Mouse (Mus musculus) CH12.LX (cell line): ENCODE data around the gene Emc10. TPM values are rescaled to one million over a fixed set of nuclear protein-coding genes. Genes with fewer than 3 reads are reported as not detected.

Experiments
- DNase-seq: peaks from one replicate; pipeline ENCODE4 v3.0.0-alpha.2; 2013; ENCODE audit errors: extremely low read depth
- H3K27ac ChIP-seq: 2 replicates; pipeline ENCODE4 v1.5.1; 2012; ENCODE audit warnings: low read depth, mild to moderate bottlenecking, control low read depth, moderate library complexity; ENCODE audit not compliant: insufficient read depth
- H3K27me3 ChIP-seq: replicated peaks from 2 replicates; pipeline ENCODE3; 2012; ENCODE audit warnings: inconsistent platforms
- H3K36me3 ChIP-seq, 2 experiments: replicated peaks in 1 of 2; 2 replicates each; pipeline versions ENCODE3 to v1.6.1; 2012; ENCODE audit warnings: inconsistent platforms in 1 of 2, low read length in 1 of 2, mild to moderate bottlenecking in 1 of 2, mixed read lengths in 1 of 2, moderate library complexity in 1 of 2; ENCODE audit not compliant: control insufficient read depth in 1 of 2, insufficient read depth in 1 of 2
- H3K4me1 ChIP-seq, 2 experiments: 2 replicates each; pipeline ENCODE4 v1.6.1; 2012; ENCODE audit warnings: inconsistent platforms in 1 of 2, moderate library complexity in 1 of 2; ENCODE audit not compliant: insufficient read depth in 2 of 2, control insufficient read depth in 1 of 2
- H3K4me2 ChIP-seq: 2 replicates; pipeline ENCODE4 v1.6.1; 2012; ENCODE audit warnings: low read depth, mild to moderate bottlenecking, control low read depth; ENCODE audit not compliant: poor library complexity, insufficient read depth, severe bottlenecking
- H3K4me3 ChIP-seq, 3 experiments: fragments of 150-350 bp in 1 of 3; sonication (generic) in 1 of 3; replicated peaks in 1 of 3; 2 replicates each; pipeline versions ENCODE3 to v1.5.1; 2011 to 2012; ENCODE audit warnings: low read depth in 2 of 3, low read length in 2 of 3, mild to moderate bottlenecking in 2 of 3, moderate library complexity in 2 of 3, control low read depth in 1 of 3, improper control_type of control experiment in 1 of 3, inconsistent platforms in 1 of 3, mixed read lengths in 1 of 3; ENCODE audit not compliant: poor library complexity in 1 of 3
- H3K79me2 ChIP-seq: replicated peaks from 2 replicates; pipeline ENCODE4 v1.6.1; 2012; ENCODE audit warnings: mild to moderate bottlenecking, moderate library complexity; ENCODE audit not compliant: control insufficient read depth, poor library complexity, insufficient read depth, severe bottlenecking; ENCODE audit errors: extremely low read depth
- H3K9ac ChIP-seq: 2 replicates; pipeline ENCODE4 v1.6.1; 2012; ENCODE audit warnings: low read depth, mild to moderate bottlenecking, control low read depth, moderate library complexity; ENCODE audit not compliant: insufficient read depth
- H3K9me3 ChIP-seq: replicated peaks from 2 replicates; pipeline ENCODE3; 2012; ENCODE audit warnings: low read length, inconsistent platforms, mixed read lengths
- BHLHE40 ChIP-seq: IDR thresholded peaks from 2 replicates; pipeline ENCODE4 v1.6.1; 2011; ENCODE audit warnings: mild to moderate bottlenecking, low read depth, low read length, improper control_type of control experiment
- CHD1 ChIP-seq: IDR thresholded peaks from 2 replicates; pipeline ENCODE4 v1.6.1; 2012; ENCODE audit warnings: low read depth, low read length, improper control_type of control experiment, inconsistent platforms
- CHD2 ChIP-seq: IDR thresholded peaks from 2 replicates; pipeline ENCODE4 v1.6.1; 2011; ENCODE audit warnings: low read length, improper control_type of control experiment
- CTCF ChIP-seq, 2 experiments: IDR thresholded peaks in 1 of 2; conservative IDR thresholded peaks in 1 of 2; 2 replicates each; pipeline ENCODE4 v1.5.1; 2011 to 2012; ENCODE audit warnings: low read depth in 2 of 2, low read length in 2 of 2, improper control_type of control experiment in 1 of 2, inconsistent platforms in 1 of 2, mild to moderate bottlenecking in 1 of 2, moderate library complexity in 1 of 2
- ELF1 ChIP-seq: IDR thresholded peaks from 2 replicates; pipeline ENCODE4 v1.6.1; 2014; ENCODE audit warnings: low read depth, mild to moderate bottlenecking, inconsistent platforms, low read length, improper control_type of control experiment
- JUN ChIP-seq: IDR thresholded peaks from 2 replicates; pipeline ENCODE4 v1.6.1; 2011; ENCODE audit warnings: low read depth, mild to moderate bottlenecking, low read length, improper control_type of control experiment, moderate library complexity; ENCODE audit not compliant: insufficient read depth
- MAFK ChIP-seq: IDR thresholded peaks from 2 replicates; pipeline ENCODE4 v1.6.1; 2011; ENCODE audit warnings: low read length, improper control_type of control experiment; ENCODE audit not compliant: insufficient replicate concordance
- MEF2A ChIP-seq: IDR thresholded peaks from 2 replicates; pipeline ENCODE4 v1.6.1; 2014; ENCODE audit warnings: low read depth, mild to moderate bottlenecking, inconsistent platforms, low read length, improper control_type of control experiment, borderline replicate concordance
- NRF1 ChIP-seq: IDR thresholded peaks from 2 replicates; pipeline ENCODE4 v1.6.1; 2014; ENCODE audit warnings: low read depth, mild to moderate bottlenecking, inconsistent platforms, low read length, improper control_type of control experiment, moderate library complexity
- POLR2AphosphoS2 ChIP-seq: IDR thresholded peaks from 2 replicates; pipeline ENCODE4 v1.6.1; 2011; ENCODE audit warnings: low read depth, low read length, improper control_type of control experiment
- RAD21 ChIP-seq: IDR thresholded peaks from 2 replicates; pipeline ENCODE4 v1.6.1; 2011; ENCODE audit warnings: low read depth, mild to moderate bottlenecking, low read length, improper control_type of control experiment, moderate library complexity
- SIN3A ChIP-seq: IDR thresholded peaks from 2 replicates; pipeline ENCODE4 v1.6.1; 2012; ENCODE audit warnings: low read length, improper control_type of control experiment, inconsistent platforms
- UBTF ChIP-seq: IDR thresholded peaks from 2 replicates; pipeline ENCODE4 v1.6.1; 2012; ENCODE audit warnings: low read depth, mild to moderate bottlenecking, inconsistent platforms, low read length, improper control_type of control experiment, moderate library complexity
- USF1 ChIP-seq: IDR thresholded peaks from 2 replicates; pipeline ENCODE4 v1.6.1; 2014; ENCODE audit warnings: low read depth, mild to moderate bottlenecking, inconsistent platforms, low read length, improper control_type of control experiment
- ZKSCAN1 ChIP-seq: IDR thresholded peaks from 2 replicates; pipeline ENCODE4 v1.6.1; 2012; ENCODE audit warnings: low read depth, inconsistent platforms, low read length, improper control_type of control experiment, borderline replicate concordance
- dilution Hi-C: fragments of 300-500 bp; cut with MboI; formaldehyde crosslinking; loops from 2 replicates; pipeline ENCODE4 v1.14.3; 2020; ENCODE audit warnings: low sequenced_read_pairs; ENCODE audit not compliant: extremely low pct_unique_long_range_greater_than_20kb, extremely low pct_ligation_motif_present
- in situ Hi-C: fragments of 300-500 bp; cut with MboI; formaldehyde crosslinking; loops from 3 replicates; pipeline ENCODE4 v1.14.3; 2019; ENCODE audit warnings: low sequenced_read_pairs, low pct_ligation_motif_present, low pct_unique_long_range_greater_than_20kb, mixed read lengths
- polyA plus RNA-seq: library from polyadenylated mRNA; unstranded; fragments of >175 nt; gene quantifications from 2 replicates; pipeline ENCODE4 v1.2.1, GENCODE M21; 2012; ENCODE audit warnings: low read depth; ENCODE audit not compliant: insufficient read length
- total RNA-seq, 2 experiments: library from RNA; depleted of rRNA; stranded (reverse); fragments of 300-350 nt in 1 of 2; fragments of >200 nt in 1 of 2; gene quantifications; 2 replicates each; pipeline ENCODE4 v1.2.3; 2012 to 2014

The Emc10 gene
- total and polyA plus RNA-seq, 3 experiments = 14.4 to 49.1 (median 32.4) TPM

- dilution Hi-C loops = no loop called here
- no peak for DNase-seq
- Histone ChIP-seq H3K9ac (no peak overlapping the region), H3K9me3 (peaks cover 17% of the 10 kb centered on the region), H3K36me3 (no peaks in the 10 kb centered on the region), H3K4me3 (no peak overlapping the region), H3K27me3 (peaks cover 91% of the 10 kb centered on the region), H3K27ac (no peak overlapping the region), H3K4me2 (no peak overlapping the region), H3K79me2 (no peaks in the 10 kb centered on the region), H3K4me1 (no peaks in the 10 kb centered on the region)
- in situ Hi-C loops = no loop called here
- TF ChIP-seq USF1 = no peak
- no peak for TF ChIP-seq CHD2
- no peak for TF ChIP-seq MEF2A
- no peak for TF ChIP-seq CTCF (conservative IDR thresholded peaks at IDR 0.05 in 1 of 2, IDR thresholded peaks at IDR 0.05 in 1 of 2; ENCODE audit: low read depth in 2 of 2, low read length in 2 of 2)
- no peak for TF ChIP-seq MAFK
- TF ChIP-seq ELF1 = no peak
- no peak for TF ChIP-seq CHD1
- TF ChIP-seq JUN = no peak
- TF ChIP-seq BHLHE40 = no peak
- no peak for TF ChIP-seq UBTF
- TF ChIP-seq POLR2AphosphoS2 = no peak
- no peak for TF ChIP-seq SIN3A
- no peak for TF ChIP-seq NRF1
- TF ChIP-seq RAD21 = no peak
Measured at GRCm38 (mm10) chr7:44461503-44462217, 34.7 kb downstream of the Emc10 start.

GRCm38 (mm10) chr7:44460767-44461502, 35.4 kb downstream of the Emc10 start:
- H3K9ac ChIP-seq = no peak overlapping the region
- H3K4me2 ChIP-seq = no peak overlapping the region
- H3K9me3 ChIP-seq = peaks cover 17% of the 10 kb centered on the region
- DNase-seq = no peak
- H3K27ac ChIP-seq = no peak overlapping the region
- peaks cover 90% of the 10 kb centered on the region for H3K27me3 ChIP-seq
- in situ Hi-C loops = no loop called here
- H3K36me3 ChIP-seq = no peaks in the 10 kb centered on the region
- TF ChIP-seq ZKSCAN1 (no peak), MEF2A (no peak), ELF1 (no peak)
- no peaks in the 10 kb centered on the region for H3K4me1 ChIP-seq
- H3K4me3 ChIP-seq = no peak overlapping the region
- dilution Hi-C loops = no loop called here
- H3K79me2 ChIP-seq = no peaks in the 10 kb centered on the region
